Mouse (Mus musculus) retina, postnatal 7 days (tissue): ENCODE measurements around the gene March7.
A peak's percentile ranks its signal among the peaks of the same experiment; 100 is the strongest.

Experiments used
- DNase-seq: peaks from one replicate; pipeline ENCODE4 v3.0.0-alpha.2; 2012; ENCODE audit warnings: low read depth, low spot score

The March7 gene

DNA sequence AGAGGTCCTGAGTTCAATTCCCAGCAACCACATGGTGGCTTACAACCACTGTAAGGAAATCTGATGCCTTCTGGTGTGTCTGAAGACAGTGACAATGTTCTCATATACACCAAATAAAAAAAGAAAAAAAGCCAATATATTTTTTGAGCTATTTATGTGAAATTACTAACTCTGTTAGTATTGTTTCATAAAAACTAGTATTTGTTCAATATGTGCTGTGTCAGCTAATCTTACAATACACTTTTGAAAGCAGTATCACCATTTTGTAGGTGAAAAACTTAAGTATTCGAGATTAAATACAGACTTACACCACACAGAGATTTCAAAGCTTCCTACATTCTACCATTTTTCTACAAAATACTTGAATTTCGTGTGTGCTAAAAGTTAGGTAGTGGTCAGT, 5.0 kb downstream of the March7 start:
- DNase-seq = no peak

DNA sequence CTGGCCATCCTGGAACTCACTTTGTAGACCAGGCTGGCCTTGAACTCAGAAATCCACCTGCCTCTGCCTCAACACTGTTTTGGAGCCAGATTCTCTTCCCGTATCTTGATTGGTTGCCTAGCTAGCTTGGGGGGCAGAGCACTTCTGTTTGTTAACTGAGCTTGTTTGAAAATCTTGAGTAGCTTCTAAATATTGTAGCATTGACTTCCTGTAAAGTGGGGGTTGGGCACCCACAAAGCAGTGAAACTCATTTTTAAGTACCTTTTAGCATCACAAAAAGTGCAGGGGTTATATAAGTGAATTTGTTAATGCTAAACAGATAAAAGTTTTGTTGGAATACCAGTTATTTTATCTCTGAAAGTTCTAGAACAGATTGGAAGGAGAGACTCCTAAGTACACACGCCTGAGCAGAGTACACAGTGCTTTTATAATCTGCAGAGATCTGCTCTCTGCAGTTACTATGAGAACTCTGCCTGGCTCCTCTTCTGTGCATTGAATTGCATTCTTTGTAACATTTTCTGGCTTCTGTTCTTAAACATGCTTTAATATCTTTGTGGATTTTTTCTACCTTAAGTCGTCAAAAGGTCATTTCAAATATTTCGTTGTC, 7.0 kb downstream of the March7 start:
- no peak for DNase-seq

- no peak for DNase-seq
These were observed 7.9 kb downstream of the March7 start for GRCm38 (mm10) chr2:60217620-60218019.

DNA sequence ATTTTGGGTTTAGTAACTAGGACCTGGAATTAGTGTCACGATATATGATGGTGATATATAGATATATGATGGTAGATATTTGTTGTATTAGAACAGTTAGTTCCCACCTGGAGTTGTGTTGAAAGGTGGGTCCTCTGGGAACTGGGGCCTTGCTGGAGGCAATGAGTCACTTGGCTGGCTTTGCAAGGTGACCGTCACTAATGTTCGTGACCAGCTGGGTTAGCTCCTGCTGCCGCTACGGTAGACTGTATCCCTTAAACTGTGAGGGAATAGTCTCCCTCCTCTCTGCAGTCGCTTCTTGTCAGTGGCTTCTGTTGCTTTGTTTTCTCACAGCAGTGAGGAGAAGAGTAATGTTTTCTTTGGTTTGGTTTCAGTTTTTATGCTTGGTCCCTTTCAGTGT, 11.5 kb downstream of the March7 start:
- DNase-seq = no peak

DNA sequence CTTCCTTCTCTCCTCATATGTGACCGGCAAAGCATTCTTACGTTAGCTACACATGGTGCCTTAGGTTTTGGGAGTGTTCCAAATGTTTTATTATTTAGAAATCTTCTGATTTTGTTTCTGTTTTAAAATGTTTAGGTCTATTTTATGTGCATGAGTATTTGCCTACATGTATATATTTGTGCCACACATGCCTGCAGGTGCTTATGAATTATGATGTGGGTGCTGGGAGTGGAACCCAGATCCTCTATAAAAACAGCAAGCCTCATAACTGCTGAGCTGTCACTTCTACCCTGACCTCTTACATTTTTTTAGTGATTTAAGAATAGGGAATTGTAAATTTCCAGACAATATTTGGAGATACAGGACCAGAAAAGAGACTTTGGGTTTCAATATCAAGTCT, 12.3 kb downstream of the March7 start:
- DNase-seq = no peak

DNA sequence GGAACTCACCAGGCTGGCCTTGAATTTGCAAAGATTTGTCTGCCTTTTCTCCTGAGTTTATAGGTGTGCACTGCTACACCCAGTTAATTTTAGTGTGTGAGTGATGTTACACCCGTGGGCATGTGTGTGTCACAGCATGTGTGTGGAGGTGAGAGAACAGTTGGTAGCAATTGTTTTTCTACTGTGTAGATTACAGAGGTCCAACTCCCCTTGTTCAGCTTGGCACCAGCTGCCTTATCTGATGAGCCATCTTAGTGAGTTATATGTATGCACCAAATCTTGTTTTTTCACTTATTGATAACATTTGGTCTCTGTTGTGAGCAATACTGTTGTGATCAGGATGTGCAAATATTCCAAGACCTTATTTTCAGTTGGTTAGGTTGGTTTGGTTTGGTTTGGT, 13.8 kb downstream of the March7 start:
- no peak for DNase-seq

DNA sequence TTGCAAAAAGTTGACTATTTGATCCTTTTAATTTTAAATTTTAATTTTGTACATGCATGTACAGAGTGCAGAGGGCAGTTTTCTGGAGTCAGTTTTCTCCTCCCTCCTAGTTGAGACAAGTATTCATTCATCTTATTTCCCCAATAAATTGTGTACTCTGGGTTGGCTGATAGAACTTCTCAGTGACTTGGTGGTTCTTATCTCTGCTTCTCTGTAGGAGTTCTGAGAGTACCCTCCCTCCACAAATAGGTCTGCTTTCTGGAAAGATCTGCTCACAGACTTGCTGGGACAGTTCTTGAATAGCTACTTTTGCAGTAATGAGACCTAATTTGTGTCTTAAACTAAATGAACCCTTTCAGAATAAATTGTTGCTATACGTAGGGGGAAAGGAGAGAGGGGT, 18.8 kb downstream of the March7 start:
- no peak for DNase-seq

- DNase-seq = no peak
These were observed 20.7 kb downstream of the March7 start for GRCm38 (mm10) chr2:60230361-60230760.

- no peak for DNase-seq
These were observed 23.5 kb downstream of the March7 start for GRCm38 (mm10) chr2:60233147-60233546.

GRCm38 (mm10) chr2:60234506-60234905, 24.8 kb downstream of the March7 start:
- no peak for DNase-seq

- DNase-seq = no peak
These were observed 43.1 kb downstream of the March7 start for GRCm38 (mm10) chr2:60252782-60253181.

GRCm38 (mm10) chr2:60253506-60253905, 43.8 kb downstream of the March7 start:
- no peak for DNase-seq

DNA sequence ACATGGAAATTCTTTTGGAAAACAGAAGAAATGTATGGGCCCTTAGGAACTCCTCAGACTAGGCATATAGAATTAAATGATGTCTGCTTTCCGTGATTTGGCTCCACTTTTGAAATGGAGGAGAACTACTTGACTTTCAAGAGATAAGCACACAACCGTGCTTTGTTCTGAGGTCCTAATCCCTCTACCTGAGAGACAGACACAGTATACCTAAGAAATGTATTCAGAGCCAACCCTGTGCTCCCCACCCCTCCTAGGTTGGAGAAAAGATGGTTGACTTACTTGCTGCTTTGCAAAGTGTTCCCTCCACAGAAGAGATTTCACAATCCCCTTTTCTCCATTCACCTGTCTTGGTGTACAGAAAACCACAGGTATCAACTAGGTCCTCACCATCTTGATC, 47.1 kb downstream of the March7 start:
- no peak for DNase-seq

DNA sequence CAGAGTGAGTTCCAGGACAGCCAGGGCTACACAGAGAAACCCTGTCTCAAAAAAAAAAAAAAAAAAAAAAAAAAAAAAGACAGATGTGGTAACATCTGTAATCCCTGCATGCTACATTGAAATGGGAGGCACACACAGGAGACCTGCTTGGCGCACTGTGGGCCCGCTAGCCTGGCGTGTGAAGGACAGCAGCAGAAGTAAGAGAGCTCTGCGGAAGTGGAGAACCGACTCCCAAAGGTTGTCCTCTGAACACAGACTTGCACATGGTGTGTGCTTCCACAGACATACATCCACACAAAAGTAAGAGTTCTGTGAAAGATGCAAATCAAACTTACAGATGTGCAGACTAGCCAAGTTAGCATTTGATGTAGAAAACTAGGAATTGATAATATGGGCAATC, 49.5 kb downstream of the March7 start:
- no peak for DNase-seq

- no peak for DNase-seq
These were observed 51.1 kb downstream of the March7 start for GRCm38 (mm10) chr2:60260621-60261350.

GRCm38 (mm10) chr2:60267567-60267966, 57.9 kb downstream of the March7 start:
- no peak for DNase-seq

- DNase-seq = no peak
These were observed 60.3 kb downstream of the March7 start for GRCm38 (mm10) chr2:60269856-60270479.

GRCm38 (mm10) chr2:60278627-60279026, 68.9 kb downstream of the March7 start:
- DNase-seq = no peak

DNA sequence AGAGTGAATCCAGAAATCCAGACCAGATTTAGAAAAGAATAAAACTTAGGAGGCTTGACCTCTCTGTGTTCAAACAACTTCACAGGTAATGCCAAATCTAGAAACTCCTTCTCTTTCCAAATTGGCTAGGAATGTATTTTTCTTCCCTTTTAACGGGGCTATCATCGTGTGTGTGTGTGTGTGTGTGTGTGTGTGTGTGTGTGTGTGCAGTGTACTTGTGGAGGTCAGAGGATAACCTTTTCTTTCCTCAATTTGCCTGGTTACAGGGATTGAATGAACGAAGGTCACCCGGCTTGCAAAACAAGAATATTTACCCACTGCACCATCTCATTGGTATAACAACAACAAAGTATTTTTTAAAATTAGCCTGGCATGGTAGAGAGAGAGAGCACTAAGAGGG, 72.9 kb downstream of the March7 start:
- no peak for DNase-seq

GRCm38 (mm10) chr2:60283208-60283750, 73.6 kb downstream of the March7 start:
- DNase-seq = no peak

DNA sequence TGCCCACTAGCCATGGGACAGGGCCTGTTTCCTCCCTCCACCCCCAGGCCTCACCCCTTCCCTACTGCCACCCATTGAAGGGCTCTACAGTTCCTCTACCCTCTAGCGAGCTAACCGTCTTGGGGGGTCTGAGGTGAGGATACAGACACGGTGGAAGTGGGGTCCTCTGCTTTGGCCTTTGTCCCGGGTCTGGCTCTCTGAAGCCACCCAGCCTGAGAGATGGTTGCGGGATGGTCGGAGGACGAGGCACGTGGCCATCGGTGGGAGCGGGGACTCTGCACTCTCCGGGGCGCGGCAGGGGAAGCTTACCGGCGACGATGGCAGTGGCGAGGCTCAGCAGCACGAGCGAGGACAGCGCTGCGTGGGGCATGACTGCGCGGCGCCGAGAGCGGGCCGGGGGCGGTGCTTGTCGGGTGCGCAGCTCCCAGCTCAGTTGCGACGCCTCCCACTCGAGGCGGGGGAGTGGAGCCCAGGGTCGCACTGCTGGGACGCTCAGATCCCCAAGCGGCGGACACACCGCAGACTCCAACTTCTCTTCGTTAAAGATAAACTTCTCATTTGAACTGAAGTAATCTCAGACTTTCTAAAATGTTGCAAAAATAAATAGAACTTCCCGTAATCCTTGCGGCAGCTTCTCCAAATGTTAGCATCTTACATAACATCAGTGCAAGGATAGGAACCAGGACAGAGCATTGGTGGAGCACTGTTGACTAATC, 74.2 kb downstream of the March7 start:
- DNase-seq = peak; percentile 13

DNA sequence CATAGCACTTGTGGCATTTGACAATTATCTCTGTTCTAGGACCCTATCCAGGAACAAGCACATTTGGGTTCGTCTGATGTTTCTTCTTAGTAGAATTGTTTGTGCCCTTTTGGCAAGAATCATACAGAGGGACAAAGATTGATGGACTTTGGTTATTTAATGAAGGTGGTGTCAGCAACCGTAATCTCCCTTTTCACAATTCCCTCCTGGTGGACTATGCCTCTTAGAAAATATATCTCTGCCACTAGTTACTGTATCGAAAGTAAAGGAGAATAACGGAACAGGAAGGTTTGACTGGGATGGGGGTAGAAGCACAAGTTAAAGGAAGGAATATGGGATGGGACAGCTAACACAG, 74.8 kb downstream of the March7 start, which contains the start of gene Cd302:
Gene Cd302, minus strand, starts transcription at position 22 of the 355 bp plus-strand sequence.
- no peak for DNase-seq
